In the genomic region with DNA sequence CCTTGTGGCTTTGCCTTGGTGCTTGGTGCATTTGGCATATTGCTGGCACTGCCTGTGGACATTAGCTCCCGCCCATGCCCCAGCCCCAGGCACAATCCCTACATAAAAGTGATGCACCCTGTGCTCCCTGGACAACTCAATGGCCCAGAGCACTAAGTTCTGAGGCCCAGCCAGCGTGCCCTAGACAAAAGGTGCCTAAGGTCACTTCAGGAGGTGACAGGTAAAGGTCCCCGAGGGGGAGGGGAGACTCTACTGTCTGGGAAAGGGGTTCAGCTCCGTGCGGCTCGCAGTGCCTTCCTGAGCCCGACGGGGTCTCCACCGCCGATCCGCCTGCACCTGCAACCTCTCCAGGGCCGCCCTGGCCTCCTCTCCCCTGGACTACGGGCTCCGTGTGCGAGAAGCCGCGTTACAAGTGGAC, we compare ENCODE assay signal across 8 mouse cellular contexts.
DNase-seq lines count a peak whose midpoint lies in the region; ATAC-seq and TF ChIP-seq lines count a peak whose summit lies in the region.
"Not testable (repeated sequence)": the region's sequence is repeated elsewhere in the genome, so short reads cannot be mapped to it uniquely, and the experiment has no call there.

No protein-coding gene starts in this region.

- not testable (repeated sequence) for TF ChIP-seq CTCF in ES-Bruce4 (IDR thresholded peaks at IDR 0.05; ENCODE audit: low read depth, low read length)

- not testable (repeated sequence) for H3K9me3 ChIP-seq in ES-Bruce4 (replicated peaks; ENCODE audit: control insufficient read depth, insufficient read depth, low read length, poor library complexity, severe bottlenecking); lung, embryonic 15.5 days
- H3K9me3 ChIP-seq in embryonic facial prominence, embryonic 13.5 days: peaks cover 23% of the 10 kb centered on the region
- peaks cover 22% of the 10 kb centered on the region for H3K9me3 ChIP-seq in hindbrain, embryonic 12.5 days (replicated peaks)
- peaks cover 18% of the 10 kb centered on the region for H3K9me3 ChIP-seq in limb, embryonic 10.5 days (replicated peaks)

- H3K27ac ChIP-seq in ES-Bruce4 (ENCODE audit: insufficient read depth, low read length); embryonic facial prominence, embryonic 13.5 days; hindbrain, embryonic 12.5 days; limb, embryonic 10.5 days; lung, embryonic 15.5 days: not testable (repeated sequence)

- not testable (repeated sequence) for TF ChIP-seq EP300 in ES-Bruce4 (IDR thresholded peaks at IDR 0.05; ENCODE audit: insufficient read depth, low read depth, low read length)

- not testable (repeated sequence) for H3K36me3 ChIP-seq in ES-Bruce4 (ENCODE audit: control insufficient read depth, insufficient read depth, low read length, poor library complexity, severe bottlenecking); embryonic facial prominence, embryonic 13.5 days; hindbrain, embryonic 12.5 days; limb, embryonic 10.5 days; lung, embryonic 15.5 days

- H3K27me3 ChIP-seq in ES-Bruce4 (ENCODE audit: control insufficient read depth, insufficient read depth, low read length, poor library complexity, severe bottlenecking); embryonic facial prominence, embryonic 13.5 days; hindbrain, embryonic 12.5 days; limb, embryonic 10.5 days (ENCODE audit: low read depth, poor library complexity, severe bottlenecking); lung, embryonic 15.5 days: not testable (repeated sequence)

- TF ChIP-seq POLR2A in ES-Bruce4 (IDR thresholded peaks at IDR 0.05; ENCODE audit: insufficient read depth, low read length): not testable (repeated sequence)

- peak overlapping the region; percentile 24 for H3K9ac ChIP-seq in ES-Bruce4 (ENCODE audit: low read depth, poor library complexity, severe bottlenecking)
- H3K9ac ChIP-seq in embryonic facial prominence, embryonic 13.5 days; hindbrain, embryonic 12.5 days; lung, embryonic 15.5 days: not testable (repeated sequence)

- 39% methylated on average over 17 of the region's 17 CpGs for WGBS in embryonic facial prominence, embryonic 13.5 days
- 38% methylated on average over 17 of the region's 17 CpGs for WGBS in hindbrain, embryonic 12.5 days
- WGBS in limb, embryonic 10.5 days: 38% methylated on average over 17 of the region's 17 CpGs
- WGBS in lung, embryonic 15.5 days: 34% methylated on average over 17 of the region's 17 CpGs

- DNase-seq in gastrocnemius, postnatal 14 days: peak; percentile 10
- DNase-seq in limb, embryonic 10.5 days (ENCODE audit: low spot score): not testable (repeated sequence)
- peak; percentile 65 for DNase-seq in testis, postnatal 10 days (ENCODE audit: low spot score)

- H3K4me3 ChIP-seq in ES-Bruce4 (ENCODE audit: low read depth, low read length): peak overlapping the region; percentile 40
- H3K4me3 ChIP-seq in embryonic facial prominence, embryonic 13.5 days: not testable (repeated sequence)
- peak overlapping the region; percentile 11 for H3K4me3 ChIP-seq in hindbrain, embryonic 12.5 days
- peak overlapping the region; percentile 11 for H3K4me3 ChIP-seq in limb, embryonic 10.5 days
- peak overlapping the region; percentile 1 for H3K4me3 ChIP-seq in lung, embryonic 15.5 days

- peak overlapping the region; percentile 19; the same call in 1 of the 2 replicates for H3K4me2 ChIP-seq in embryonic facial prominence, embryonic 13.5 days
- peak overlapping the region; percentile 35 for H3K4me2 ChIP-seq in hindbrain, embryonic 12.5 days (replicated peaks)
- peak overlapping the region; percentile 28 for H3K4me2 ChIP-seq in lung, embryonic 15.5 days

- not testable (repeated sequence) for H3K4me1 ChIP-seq in ES-Bruce4 (ENCODE audit: control insufficient read depth, insufficient read depth, low read length); embryonic facial prominence, embryonic 13.5 days; hindbrain, embryonic 12.5 days; limb, embryonic 10.5 days; lung, embryonic 15.5 days

- peak; percentile 20 for ATAC-seq in embryonic facial prominence, embryonic 13.5 days (ENCODE audit: insufficient number of reproducible peaks, insufficient read depth, low FRiP score, low TSS enrichment, low read depth)
- peak; percentile 42 for ATAC-seq in hindbrain, embryonic 12.5 days (ENCODE audit: low FRiP score)
- peak; percentile 68 for ATAC-seq in lung, embryonic 15.5 days (ENCODE audit: borderline replicate concordance, extremely low read depth, low FRiP score, low TSS enrichment)
- 0 out of 2 replicates have a peak, but pooled peaks have one; percentile 14 for ATAC-seq in monocyte, adult 5-6 weeks (replicated peaks; ENCODE audit: insufficient number of reproducible peaks, low FRiP score, low TSS enrichment, poor library complexity, severe bottlenecking)

- intact Hi-C loops in gastrocnemius, postnatal 14 days (cut with DNase I; ENCODE audit: low total_unique reads): not testable (repeated sequence)

Comparison
In these comparisons a context has a peak if more than half of its experiments do, and no peak if none do; other contexts are left out.
1. ATAC-seq: peak in every context shown above with its lines; median percentile 68 in lung, embryonic 15.5 days; 42 in hindbrain, embryonic 12.5 days; 20 in embryonic facial prominence, embryonic 13.5 days; 14 in monocyte, adult 5-6 weeks.